Mouse (Mus musculus) adrenal gland, adult 2 months (tissue): ENCODE measurements at regions not wholly inside any gene's neighbourhood (a gene's known extent, or its start where the extent isn't known, plus 50 kb on each side); places are given as distances from the start of the nearest gene placed in this dataset.

Experiments used
- DNase-seq: peaks from one replicate; pipeline ENCODE4 v3.0.0; 2021

GRCm38 (mm10) chr4:45713046-45713706, 85.6 kb upstream of the Aldh1b1 start:
- DNase-seq: peak; percentile 16

GRCm38 (mm10) chr4:45703997-45704396, 94.8 kb upstream of the Aldh1b1 start:
- DNase-seq: peak; percentile 6

- DNase-seq: no peak
Measured at GRCm38 (mm10) chr4:45699601-45700000, 99.2 kb upstream of the Aldh1b1 start.

- DNase-seq: no peak
Measured at GRCm38 (mm10) chr4:45695239-45695638, 103.6 kb upstream of the Aldh1b1 start.

- DNase-seq: no peak
Measured at GRCm38 (mm10) chr4:45689991-45690916, 108.6 kb upstream of the Aldh1b1 start.

- DNase-seq: no peak
Measured at GRCm38 (mm10) chr4:45689572-45689971, 109.2 kb upstream of the Aldh1b1 start.

- no peak for DNase-seq
Measured at GRCm38 (mm10) chr4:45688233-45688632, 110.6 kb upstream of the Aldh1b1 start.

GRCm38 (mm10) chr4:45685031-45685430, 113.8 kb upstream of the Aldh1b1 start:
- peak; percentile 20 for DNase-seq

- DNase-seq: peak; percentile 82
Measured at GRCm38 (mm10) chr4:45683205-45683604, 115.6 kb upstream of the Aldh1b1 start.

- no peak for DNase-seq
Measured at GRCm38 (mm10) chr4:45682746-45683145, 116.1 kb upstream of the Aldh1b1 start.

GRCm38 (mm10) chr4:45676137-45676536, 122.7 kb upstream of the Aldh1b1 start:
- DNase-seq: peak; percentile 17

- DNase-seq: no peak
Measured at GRCm38 (mm10) chr4:45674291-45674690, 124.5 kb upstream of the Aldh1b1 start.

- no peak for DNase-seq
Measured at GRCm38 (mm10) chr4:45673081-45673819, 125.6 kb upstream of the Aldh1b1 start.

- DNase-seq: no peak
Measured at GRCm38 (mm10) chr4:45672262-45673076, 126.4 kb upstream of the Aldh1b1 start.

GRCm38 (mm10) chr4:45664372-45664771, 132.1 kb upstream of the Shb start:
- DNase-seq: no peak

GRCm38 (mm10) chr4:45657350-45657978, 125.2 kb upstream of the Shb start:
- DNase-seq: peak; percentile 19

- DNase-seq: no peak
Measured at GRCm38 (mm10) chr4:45655780-45656179, 123.5 kb upstream of the Shb start.

GRCm38 (mm10) chr4:45654804-45655155, 122.5 kb upstream of the Shb start:
- no peak for DNase-seq

GRCm38 (mm10) chr4:45654019-45654803, 121.9 kb upstream of the Shb start:
- DNase-seq: no peak

- no peak for DNase-seq
Measured at GRCm38 (mm10) chr4:45648884-45649577, 116.8 kb upstream of the Shb start.
